ENCODE assay signal across 8 mouse cellular contexts in genomic region chr11:55446579-55446978, GRCm38 (mm10). TPM values are rescaled to one million over a fixed set of nuclear protein-coding genes. Genes with fewer than 3 reads are reported as not detected.
A peak's percentile ranks its signal among the peaks of the same experiment; 100 is the strongest.
DNase-seq lines count a peak whose midpoint lies in the region; ATAC-seq and TF ChIP-seq lines count a peak whose summit lies in the region.

No protein-coding gene starts in this region.

- TF ChIP-seq CTCF in MEL (IDR thresholded peaks at IDR 0.05 in 2 of 3, conservative IDR thresholded peaks at IDR 0.05 in 1 of 3; ENCODE audit: control insufficient read depth in 1 of 3, insufficient read depth in 1 of 3, low read depth in 2 of 3, low read length in 3 of 3, poor library complexity in 1 of 3, severe bottlenecking in 1 of 3), result peak; percentile 55 to 95 (median 88)

- peaks cover 0 to 1% of the 10 kb centered on the region in 2 experiments; a peak in 2 of 4 replicates for H3K36me3 ChIP-seq in MEL (ENCODE audit: control insufficient read depth in 1 of 2, insufficient read depth in 2 of 2, low read length in 2 of 2)
- H3K36me3 ChIP-seq in hindbrain, embryonic 10.5 days, result peaks cover 38% of the 10 kb centered on the region
- H3K36me3 ChIP-seq in lung, embryonic 15.5 days, result peaks cover 41% of the 10 kb centered on the region

- no peak overlapping the region for H3K4me2 ChIP-seq in lung, embryonic 15.5 days

- no peak overlapping the region for H3K27ac ChIP-seq in MEL (ENCODE audit: control insufficient read depth, low read depth, low read length)
- H3K27ac ChIP-seq in hindbrain, embryonic 10.5 days, result no peak overlapping the region
- peak overlapping the region; percentile 54 for H3K27ac ChIP-seq in lung, embryonic 15.5 days

- no peaks in the 10 kb centered on the region for H3K9me3 ChIP-seq in MEL (replicated peaks; ENCODE audit: insufficient read depth, low read length)
- no peaks in the 10 kb centered on the region for H3K9me3 ChIP-seq in hindbrain, embryonic 10.5 days
- H3K9me3 ChIP-seq in lung, embryonic 15.5 days, result no peaks in the 10 kb centered on the region

- peak; percentile 86 for TF ChIP-seq RAD21 in MEL (IDR thresholded peaks at IDR 0.05; ENCODE audit: low read depth, low read length)

- 27% methylated on average over 4 of the region's 4 CpGs for WGBS in hindbrain, embryonic 10.5 days
- 7% methylated on average over 4 of the region's 4 CpGs for WGBS in lung, embryonic 15.5 days

- no peak for TF ChIP-seq POLR2A in MEL (IDR thresholded peaks at IDR 0.05; ENCODE audit: control insufficient read depth in 1 of 2, insufficient read depth in 1 of 2, low read depth in 1 of 2, low read length in 2 of 2, poor library complexity in 1 of 2)

- DNase-seq in MEL (ENCODE audit: low read depth, low spot score), result peak; percentile 84
- DNase-seq in cerebellum, adult 9-11 months, result peak; percentile 87
- DNase-seq in hindbrain, embryonic 10.5 days (ENCODE audit: low spot score), result peak; percentile 74
- peak; percentile 63 for DNase-seq in layer of hippocampus, adult 9-10 months (ENCODE audit: low spot score)
- DNase-seq in ovary, postnatal 10 days (ENCODE audit: low spot score), result peak; percentile 47
- DNase-seq in thymus, postnatal 25 days, result peak; percentile 57

- H3K27me3 ChIP-seq in MEL (ENCODE audit: control insufficient read depth in 1 of 2, insufficient read depth in 2 of 2, low read length in 2 of 2), result no peaks in the 10 kb centered on the region
- no peaks in the 10 kb centered on the region for H3K27me3 ChIP-seq in hindbrain, embryonic 10.5 days (ENCODE audit: insufficient read depth, poor library complexity, severe bottlenecking)
- no peaks in the 10 kb centered on the region for H3K27me3 ChIP-seq in lung, embryonic 15.5 days

- peak; percentile 88 for ATAC-seq in frontal cortex, adult (ENCODE audit: low TSS enrichment)
- peak; percentile 68 for ATAC-seq in lung, embryonic 15.5 days (ENCODE audit: borderline replicate concordance, extremely low read depth, low FRiP score, low TSS enrichment)

- H3K4me3 ChIP-seq in MEL (ENCODE audit: control insufficient read depth in 1 of 2, insufficient read depth in 1 of 2, low read depth in 2 of 2, low read length in 2 of 2), result no peak overlapping the region
- no peak overlapping the region for H3K4me3 ChIP-seq in hindbrain, embryonic 10.5 days
- H3K4me3 ChIP-seq in lung, embryonic 15.5 days, result no peak overlapping the region

- H3K79me2 ChIP-seq in MEL (ENCODE audit: control insufficient read depth, insufficient read depth, low read length, poor library complexity), result no peaks in the 10 kb centered on the region

- no peak overlapping the region for H3K9ac ChIP-seq in MEL (ENCODE audit: control insufficient read depth, low read depth, low read length, poor library complexity, severe bottlenecking)
- no peak overlapping the region for H3K9ac ChIP-seq in lung, embryonic 15.5 days

- TF ChIP-seq EP300 in MEL (IDR thresholded peaks at IDR 0.05; ENCODE audit: low read depth in 1 of 2, low read length in 2 of 2), result no peak

- no peaks in the 10 kb centered on the region for H3K4me1 ChIP-seq in MEL (ENCODE audit: control insufficient read depth in 1 of 2, insufficient read depth in 2 of 2, low read length in 2 of 2)
- H3K4me1 ChIP-seq in hindbrain, embryonic 10.5 days (replicated peaks), result no peaks in the 10 kb centered on the region
- H3K4me1 ChIP-seq in lung, embryonic 15.5 days, result peaks cover 5% of the 10 kb centered on the region; the same call in 1 of the 2 replicates

TF ChIP-seq in MEL, 35 proteins besides CTCF, POLR2A, EP300 and RAD21:
- TF ChIP-seq KAT2A (conservative IDR thresholded peaks at IDR 0.05; ENCODE audit: low read depth, low read length) (no peak), CHD1 (IDR thresholded peaks at IDR 0.05; ENCODE audit: low read depth, low read length) (no peak), SMC3 (IDR thresholded peaks at IDR 0.05; ENCODE audit: low read depth, low read length) (peak; percentile 53), ZC3H11A (IDR thresholded peaks at IDR 0.05; ENCODE audit: low read depth, low read length) (peak; percentile 32; the same call in 1 of the 2 replicates), E2F4 (IDR thresholded peaks at IDR 0.05; ENCODE audit: borderline replicate concordance, low read depth, low read length) (no peak)

RNA-seq across cellular contexts. Expression of gene Atox1, which starts 14.5 kb away (rescaled TPM):
- total RNA-seq in MEL (2012; rRNA removed), result 340 and 365 TPM in 2 replicates
- 100 to 1,000 TPM in 1 of 2 experiments, not detected in 1; 258 TPM for polyA plus RNA-seq in MEL (2012; ENCODE audit: insufficient read depth in 1 of 2, insufficient read length in 2 of 2, low read depth in 1 of 2, low replicate concordance in 2 of 2, missing spikeins in 1 of 2)
- 269 and 322 TPM in 2 replicates for polyA plus RNA-seq in hindbrain, embryonic 10.5 days (2016; fragmentation: Nextera tagmentation; extraction: Ambion mirVana)
- polyA plus RNA-seq in lung, embryonic 15.5 days (2015; fragmentation: Nextera tagmentation; extraction: Ambion mirVana), result 531 and 546 TPM in 2 replicates

RNA-seq across cellular contexts. Expression of gene G3bp1, which starts 22.9 kb away (rescaled TPM):
- 314 TPM in 2 replicates for total RNA-seq in MEL (2012; rRNA removed)
- polyA plus RNA-seq in MEL (2012; ENCODE audit: insufficient read depth in 1 of 2, insufficient read length in 2 of 2, low read depth in 1 of 2, low replicate concordance in 2 of 2, missing spikeins in 1 of 2), result 100 to 1,000 TPM; 129 to 246 TPM
- 221 and 269 TPM in 2 replicates for polyA plus RNA-seq in hindbrain, embryonic 10.5 days (2016; fragmentation: Nextera tagmentation; extraction: Ambion mirVana)
- polyA plus RNA-seq in lung, embryonic 15.5 days (2015; fragmentation: Nextera tagmentation; extraction: Ambion mirVana), result 180 and 181 TPM in 2 replicates

RNA-seq across cellular contexts. Expression of gene Sparc, which starts 23.6 kb away (rescaled TPM):
- not detected in 2 replicates for total RNA-seq in MEL (2012; rRNA removed)
- not detected for polyA plus RNA-seq in MEL (2012; ENCODE audit: insufficient read depth in 1 of 2, insufficient read length in 2 of 2, low read depth in 1 of 2, low replicate concordance in 2 of 2, missing spikeins in 1 of 2)
- 400 and 454 TPM in 2 replicates for polyA plus RNA-seq in hindbrain, embryonic 10.5 days (2016; fragmentation: Nextera tagmentation; extraction: Ambion mirVana)
- polyA plus RNA-seq in lung, embryonic 15.5 days (2015; fragmentation: Nextera tagmentation; extraction: Ambion mirVana), result 1,944 and 2,059 TPM in 2 replicates

Comparison
In these comparisons a context has a peak if more than half of its experiments do, and no peak if none do; other contexts are left out.
1. RNA of gene Sparc, which starts 23.6 kb away (polyA plus RNA-seq): 1,944 to 2,059 TPM in lung, embryonic 15.5 days and 400 to 454 TPM in hindbrain, embryonic 10.5 days; not detected in MEL; every median in the first group is over 100 times any median in the second.
2. Peak in every context shown above with its lines, with median percentiles within 50 percentile points of each other: DNase-seq.